Mouse (Mus musculus) midbrain, embryonic 14.5 days (tissue): Measurements from ENCODE around the gene Zfp13. TPM values are rescaled to one million over a fixed set of nuclear protein-coding genes. Genes with fewer than 3 reads are reported as not detected.

Experiments
- ATAC-seq: fragments of 200-750 bp; cut with Nextera tagmentation; 2 replicates; pipeline ENCODE4 v1.8.0; 2017; ENCODE audit warnings: moderate number of reproducible peaks, moderate library complexity; ENCODE audit not compliant: low FRiP score, low TSS enrichment
- DNase-seq: peaks from one replicate; pipeline ENCODE4 v3.0.0-alpha.2; 2015
- H3K27ac ChIP-seq: fragments of 300-500 bp; sonication (generic); replicated peaks from 2 replicates; pipeline ENCODE4 v1.5.1; 2014; ENCODE audit warnings: mild to moderate bottlenecking, low read depth, low read length, moderate library complexity
- H3K27me3 ChIP-seq: fragments of 300-500 bp; sonication (generic); 2 replicates; pipeline ENCODE4 v1.6.1; 2014; ENCODE audit warnings: low read length, control low read depth, mixed read lengths; ENCODE audit not compliant: control insufficient read depth, insufficient read depth
- H3K36me3 ChIP-seq: fragments of 300-500 bp; sonication (generic); 2 replicates; pipeline ENCODE4 v1.6.1; 2014; ENCODE audit warnings: low read length, control low read depth; ENCODE audit not compliant: control insufficient read depth, insufficient read depth
- H3K4me1 ChIP-seq: fragments of 300-500 bp; sonication (generic); 2 replicates; pipeline ENCODE4 v1.6.1; 2014; ENCODE audit warnings: mild to moderate bottlenecking, antibody characterized with exemption, low read length, control low read depth; ENCODE audit not compliant: control insufficient read depth, insufficient read depth
- H3K4me2 ChIP-seq: fragments of 300-500 bp; sonication (generic); 2 replicates; pipeline ENCODE4 v1.6.1; 2014; ENCODE audit warnings: mild to moderate bottlenecking, low read length, moderate library complexity
- H3K4me3 ChIP-seq: fragments of 300-500 bp; sonication (generic); replicated peaks from 2 replicates; pipeline ENCODE4 v1.5.1; 2014; ENCODE audit warnings: low read depth, low read length
- H3K9ac ChIP-seq: fragments of 300-500 bp; sonication (generic); replicated peaks from 2 replicates; pipeline ENCODE4 v1.6.1; 2014; ENCODE audit warnings: mild to moderate bottlenecking, low read length, moderate library complexity
- H3K9me3 ChIP-seq: fragments of 300-500 bp; sonication (generic); 2 replicates; pipeline ENCODE4 v1.6.1; 2016; ENCODE audit warnings: low read length, control low read depth, mixed read lengths; ENCODE audit not compliant: control insufficient read depth
- WGBS: fragments of 180-500 bp; shearing (Covaris S2); extraction: QIAGEN DNeasy Blood & Tissue Kit; methylation state at CpG from one replicate; pipeline ENCODE4 v1.1.7; 2014; 5-methylcytosine and 5-hydroxymethylcytosine counted together
- polyA plus RNA-seq: library from polyadenylated mRNA; unstranded; fragments of >200 nt; fragmentation: Nextera tagmentation; extraction: Ambion mirVana; gene quantifications from 2 replicates; pipeline ENCODE4 v1.2.1, GENCODE M21; 2014

Gene Zfp13
- polyA plus RNA-seq, 1 experiment from 2014 or later: 24.8 TPM

DNA sequence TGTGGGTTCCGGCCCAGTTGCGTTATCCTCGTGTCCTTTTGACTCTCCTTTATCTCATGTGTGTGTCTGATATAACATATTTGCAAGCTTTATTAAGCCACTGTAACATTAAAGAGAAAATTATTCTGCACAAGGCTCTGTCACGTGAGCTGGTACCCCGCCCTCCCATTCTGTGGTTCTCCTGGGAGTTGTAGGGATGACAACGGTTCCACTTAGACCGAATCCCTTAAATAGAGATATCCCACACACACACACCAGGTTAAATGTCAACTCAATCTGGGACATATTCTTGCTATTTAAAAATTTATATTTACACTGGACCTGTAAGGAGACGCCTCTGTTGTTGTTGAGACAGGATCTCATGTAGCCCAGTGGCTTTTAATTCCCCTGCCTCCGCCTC is 49.8 kb downstream of the Zfp13 start:
- Histone ChIP-seq H3K27me3 (no peaks in the 10 kb centered on the region), H3K4me2 (peak overlapping the region; percentile 68), H3K9ac (0 out of 2 replicates have a peak overlapping the region, but pooled peaks have one; percentile 6), H3K36me3 (peaks cover 2% of the 10 kb centered on the region; the same call in 1 of the 2 replicates), H3K27ac (no peak overlapping the region), H3K9me3 (no peaks in the 10 kb centered on the region), H3K4me1 (no peaks in the 10 kb centered on the region), H3K4me3 (peak overlapping the region; percentile 51)
- DNase-seq (peak; percentile 76), ATAC-seq (no peak)
- 5% methylated on average over 9 of the region's 9 CpGs for WGBS

DNA sequence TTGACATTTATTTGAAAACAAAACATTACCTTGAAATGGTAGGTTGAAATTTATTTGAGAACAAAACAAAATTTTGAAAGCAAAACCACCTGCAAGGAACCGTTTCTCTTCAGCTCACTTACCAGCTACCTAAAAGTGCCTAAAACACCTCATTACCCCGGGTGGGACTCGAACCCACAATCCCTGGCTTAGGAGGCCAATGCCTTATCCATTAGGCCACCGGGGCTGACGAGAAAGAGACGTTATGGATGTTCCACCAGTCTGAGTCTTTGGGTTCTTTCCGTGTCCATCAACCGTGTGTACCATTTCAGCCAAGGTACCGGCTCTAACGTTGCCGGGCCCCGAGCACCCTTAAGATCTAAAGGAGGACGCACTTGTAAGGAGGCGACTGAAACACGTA is 50.7 kb downstream of the Zfp13 start:
- Histone ChIP-seq H3K9ac (peak overlapping the region; percentile 34), H3K4me3 (peak overlapping the region; percentile 51), H3K4me1 (no peaks in the 10 kb centered on the region), H3K4me2 (peak overlapping the region; percentile 68), H3K9me3 (no peaks in the 10 kb centered on the region), H3K36me3 (no peaks in the 10 kb centered on the region), H3K27ac (0 out of 2 replicates have a peak overlapping the region, but pooled peaks have one; percentile 47), H3K27me3 (no peaks in the 10 kb centered on the region)
- WGBS: under 1% methylated on average over 15 of the region's 15 CpGs
- ATAC-seq: peak; percentile 43; the same call in 1 of the 2 replicates
- DNase-seq: peak; percentile 89

DNA sequence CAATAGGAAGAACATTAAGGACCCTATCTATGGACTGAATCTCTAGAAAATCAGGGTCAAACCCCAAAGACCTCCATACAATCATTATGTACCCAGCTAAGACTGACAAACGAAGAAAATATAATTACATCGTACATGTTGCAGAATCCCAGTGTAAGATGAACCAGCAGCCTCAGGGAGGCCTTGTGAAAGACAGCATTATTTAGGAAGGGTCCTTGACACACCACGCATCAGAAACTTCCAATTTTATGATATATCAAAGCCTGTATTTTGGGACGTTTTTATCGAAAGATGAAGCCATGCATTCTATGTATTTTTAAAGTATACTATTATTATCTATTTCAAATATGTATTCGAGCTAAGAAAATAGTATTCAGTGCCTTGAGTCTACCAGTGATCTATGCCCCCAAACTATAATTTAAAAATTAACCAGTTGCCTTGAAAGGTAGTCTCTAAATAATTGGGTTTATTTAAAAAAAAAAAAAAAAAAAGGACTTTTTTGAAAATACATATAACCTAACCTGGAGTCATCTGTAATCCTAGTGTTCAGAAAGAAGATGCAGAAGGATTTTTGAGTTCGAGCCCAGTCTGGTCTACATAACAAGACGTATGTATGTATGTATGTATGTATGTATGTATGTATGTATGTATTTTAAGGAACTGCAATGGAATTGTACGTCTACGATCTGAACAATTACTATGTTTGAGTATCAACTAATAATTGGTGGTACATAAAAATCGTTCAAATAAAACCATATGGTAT is 51.4 kb downstream of the Zfp13 start:
- WGBS: 51% methylated on average over 11 of the region's 11 CpGs
- Histone ChIP-seq H3K9me3 (no peaks in the 10 kb centered on the region), H3K36me3 (no peaks in the 10 kb centered on the region), H3K4me3 (peak overlapping the region; percentile 57; the same call in 1 of the 2 replicates), H3K27me3 (no peaks in the 10 kb centered on the region; the same call in 1 of the 2 replicates), H3K4me1 (no peaks in the 10 kb centered on the region), H3K9ac (no peak overlapping the region), H3K27ac (no peak overlapping the region), H3K4me2 (peak overlapping the region; percentile 68; the same call in 1 of the 2 replicates)
- ATAC-seq (no peak), DNase-seq (no peak)

DNA sequence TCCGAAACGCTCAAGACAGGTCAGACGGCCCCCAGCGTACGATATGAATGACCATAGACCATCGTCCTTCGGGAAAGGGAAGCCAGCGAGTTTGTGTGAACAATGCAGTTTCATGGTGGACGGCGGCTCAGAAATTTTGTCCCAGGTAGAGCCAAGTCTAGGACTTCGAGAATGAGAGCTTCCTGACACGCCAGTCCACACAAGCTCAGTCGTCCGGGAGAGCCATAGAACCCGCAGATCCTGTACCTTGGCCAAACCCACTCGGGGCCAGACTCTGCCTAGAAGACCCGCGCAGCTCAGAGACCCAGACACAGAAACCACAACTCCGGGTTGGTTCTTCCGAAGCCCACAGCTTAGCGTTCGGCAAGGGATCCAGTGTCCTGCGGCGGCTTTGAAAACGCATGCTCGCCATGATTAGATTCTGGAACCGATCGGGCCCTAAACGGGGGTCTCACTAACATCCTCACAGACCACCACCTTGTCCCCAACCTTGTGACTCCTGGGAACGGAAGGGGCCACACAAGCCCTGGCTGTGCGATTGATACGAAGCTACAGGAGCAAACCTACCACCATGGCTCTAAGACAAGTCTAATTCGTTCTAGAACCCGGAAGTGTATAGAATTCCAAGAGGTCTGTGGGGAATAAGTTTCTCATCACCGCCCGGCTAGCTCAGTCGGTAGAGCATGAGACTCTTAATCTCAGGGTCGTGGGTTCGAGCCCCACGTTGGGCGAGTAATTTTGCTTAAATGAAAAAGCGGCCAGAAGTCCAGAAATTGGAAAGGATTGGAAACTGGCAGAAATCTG is 52.4 kb downstream of the Zfp13 start:
- Histone ChIP-seq H3K9me3 (no peaks in the 10 kb centered on the region), H3K27me3 (no peaks in the 10 kb centered on the region; the same call in 1 of the 2 replicates), H3K27ac (no peak overlapping the region; the same call in 1 of the 2 replicates), H3K4me2 (peak overlapping the region; percentile 61), H3K4me1 (no peaks in the 10 kb centered on the region), H3K4me3 (peak overlapping the region; percentile 57), H3K9ac (peak overlapping the region; percentile 55), H3K36me3 (no peaks in the 10 kb centered on the region)
- WGBS: under 1% methylated on average over 42 of the region's 42 CpGs
- DNase-seq (peak; percentile 89), ATAC-seq (peak; percentile 11; the same call in 1 of the 2 replicates)

DNA sequence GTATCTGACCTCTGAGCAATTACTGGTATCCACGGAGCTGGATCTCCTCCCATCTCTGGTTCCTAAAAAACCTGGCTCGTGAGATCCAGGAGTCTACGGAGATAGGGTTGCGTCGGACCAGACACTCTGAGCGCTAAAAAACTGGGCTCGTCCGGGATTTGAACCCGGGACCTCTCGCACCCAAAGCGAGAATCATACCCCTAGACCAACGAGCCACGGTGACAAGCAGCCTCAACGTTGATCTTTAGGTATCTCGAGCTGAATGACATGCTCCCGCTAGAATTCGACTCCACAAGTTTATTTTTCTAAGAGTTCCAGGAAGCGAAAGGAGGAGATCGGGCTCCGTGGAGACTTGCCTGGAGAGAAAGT is 53.0 kb downstream of the Zfp13 start:
- Histone ChIP-seq H3K4me1 (no peaks in the 10 kb centered on the region), H3K4me2 (peak overlapping the region; percentile 61), H3K9ac (peak overlapping the region; percentile 55; the same call in 1 of the 2 replicates), H3K9me3 (no peaks in the 10 kb centered on the region), H3K36me3 (no peaks in the 10 kb centered on the region), H3K27ac (no peak overlapping the region; the same call in 1 of the 2 replicates), H3K4me3 (peak overlapping the region; percentile 57), H3K27me3 (peaks cover 2% of the 10 kb centered on the region; the same call in 1 of the 2 replicates)
- WGBS: 1% methylated on average over 20 of the region's 20 CpGs
- peak; percentile 35; the same call in 1 of the 2 replicates for ATAC-seq
- DNase-seq: peak; percentile 87

DNA sequence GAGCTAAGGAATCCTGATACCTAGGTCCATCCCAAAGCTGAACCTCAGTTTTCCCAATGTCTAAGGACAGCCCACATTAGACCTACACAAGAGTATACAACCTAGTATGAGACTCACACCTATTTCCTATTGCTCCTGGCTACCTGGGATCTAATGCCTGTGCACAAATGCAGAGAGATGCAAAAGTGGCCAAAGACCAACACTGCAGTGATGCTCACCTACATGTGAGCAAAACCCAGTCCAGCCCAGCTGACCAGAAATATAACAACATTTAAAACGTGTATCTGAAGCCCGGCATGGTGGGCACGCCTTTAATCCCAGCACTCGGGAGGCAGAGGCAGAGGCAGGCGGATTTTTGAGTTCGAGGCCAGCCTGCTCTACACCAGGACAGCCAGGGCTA is 53.4 kb downstream of the Zfp13 start:
- Histone ChIP-seq H3K4me3 (no peak overlapping the region), H3K27ac (no peak overlapping the region), H3K9me3 (no peaks in the 10 kb centered on the region), H3K4me2 (peak overlapping the region; percentile 61; the same call in 1 of the 2 replicates), H3K36me3 (no peaks in the 10 kb centered on the region), H3K27me3 (peaks cover 6% of the 10 kb centered on the region), H3K9ac (no peak overlapping the region), H3K4me1 (no peaks in the 10 kb centered on the region)
- DNase-seq (no peak), ATAC-seq (no peak)
- 11% methylated on average over 6 of the region's 6 CpGs for WGBS

DNA sequence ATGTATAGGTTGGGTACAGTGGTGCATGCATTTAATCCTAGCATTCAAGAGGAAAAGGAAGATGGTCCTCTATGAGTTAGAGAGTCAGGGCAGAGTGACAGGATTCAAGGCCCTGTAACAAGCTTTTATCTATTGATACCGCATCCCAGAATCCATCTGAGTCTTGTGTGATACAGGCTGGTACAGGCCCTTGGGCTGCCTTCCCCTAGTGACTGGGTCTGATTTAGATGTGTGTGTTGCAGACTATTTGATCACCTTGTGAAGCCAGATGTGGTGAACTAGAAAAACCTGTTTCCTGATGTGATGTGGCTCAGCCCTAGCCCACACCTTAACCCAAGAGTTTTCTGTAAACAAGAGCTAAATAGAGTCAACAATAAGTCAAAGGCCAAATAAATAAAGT is 54.5 kb downstream of the Zfp13 start:
- H3K9me3 ChIP-seq: no peaks in the 10 kb centered on the region
- ATAC-seq: no peak
- no peak overlapping the region for H3K27ac ChIP-seq
- H3K27me3 ChIP-seq: peaks cover 11% of the 10 kb centered on the region
- H3K4me2 ChIP-seq: no peak overlapping the region
- DNase-seq: no peak
- 100% methylated on average over 1 of the region's 1 CpGs for WGBS
- H3K36me3 ChIP-seq: no peaks in the 10 kb centered on the region
- H3K9ac ChIP-seq: no peak overlapping the region
- no peaks in the 10 kb centered on the region for H3K4me1 ChIP-seq
- H3K4me3 ChIP-seq: no peak overlapping the region

DNA sequence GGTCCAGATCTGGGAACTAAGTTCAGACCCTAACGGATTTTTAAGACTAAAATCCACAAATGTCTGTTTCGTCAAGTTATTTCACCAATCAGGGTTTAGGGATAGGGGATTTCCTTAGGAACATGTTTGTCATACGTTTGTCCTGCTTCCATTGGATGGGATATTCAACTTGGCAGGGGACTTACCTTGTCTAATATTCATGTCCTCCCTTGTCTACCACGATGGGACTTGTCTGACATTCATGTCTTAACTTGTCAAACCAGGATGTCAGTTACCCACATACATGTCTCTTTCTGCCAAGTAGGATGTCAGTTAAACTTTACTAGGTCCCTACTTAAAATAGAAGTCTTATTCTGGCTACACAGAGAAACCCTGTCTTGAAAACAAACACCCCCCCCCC is 55.3 kb downstream of the Zfp13 start:
- no peaks in the 10 kb centered on the region for H3K4me1 ChIP-seq
- H3K4me3 ChIP-seq: no peak overlapping the region
- WGBS: 81% methylated on average over 4 of the region's 4 CpGs
- no peak overlapping the region for H3K9ac ChIP-seq
- no peak for ATAC-seq
- DNase-seq: no peak
- no peaks in the 10 kb centered on the region for H3K9me3 ChIP-seq
- no peak overlapping the region for H3K27ac ChIP-seq
- no peaks in the 10 kb centered on the region for H3K36me3 ChIP-seq
- H3K27me3 ChIP-seq: peaks cover 18% of the 10 kb centered on the region
- no peak overlapping the region for H3K4me2 ChIP-seq
